Mouse (Mus musculus) c-Kit-positive CD71-positive TER-119-negative erythroid progenitor cells, embryonic 14.5 days (primary cell): ENCODE measurements around the gene Gm15737.

Experiments
- DNase-seq: peaks from one replicate; pipeline ENCODE4 v3.0.0-alpha.2; 2013; ENCODE audit warnings: low read depth

Gene Gm15737

DNA sequence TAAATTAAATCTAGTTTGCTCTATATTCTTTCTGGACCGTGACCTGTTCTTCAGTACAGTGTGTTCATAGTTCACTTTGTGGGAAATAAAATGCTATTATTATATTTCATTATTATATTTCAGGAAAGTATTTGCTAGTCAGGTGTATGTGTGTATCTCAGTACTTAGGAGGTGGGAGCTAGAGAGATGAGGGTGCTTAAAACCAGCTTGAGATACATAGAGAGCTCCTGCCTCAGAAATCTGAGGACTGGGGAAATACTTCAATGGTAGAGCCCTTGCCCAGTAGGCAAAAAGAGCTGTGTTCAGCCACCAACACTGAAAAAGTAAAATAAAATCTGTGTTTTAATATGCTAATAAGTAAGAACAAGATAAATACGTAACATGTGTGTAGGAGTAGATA is 6.2 kb downstream of the Gm15737 start:
- DNase-seq, result no peak

DNA sequence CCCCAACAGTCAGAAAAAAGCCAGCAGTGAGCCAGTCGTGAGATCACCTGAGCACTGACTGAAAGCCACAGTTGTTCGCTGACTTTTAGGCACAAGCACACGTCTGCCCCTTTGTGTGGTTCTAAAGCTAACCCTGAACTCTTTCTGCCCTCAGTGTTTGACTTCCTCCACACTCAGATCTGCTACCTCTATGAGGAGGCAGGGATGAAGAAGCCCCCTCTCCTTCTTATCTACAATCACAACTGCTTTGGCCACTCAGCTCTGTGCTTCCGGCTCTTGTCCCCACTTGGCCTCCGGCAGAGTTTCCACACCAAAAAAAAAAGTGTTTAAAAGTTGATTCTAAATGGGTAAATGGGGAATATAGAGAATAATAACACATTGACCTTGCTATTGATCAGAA is 7.0 kb downstream of the Gm15737 start:
- DNase-seq, result no peak

DNA sequence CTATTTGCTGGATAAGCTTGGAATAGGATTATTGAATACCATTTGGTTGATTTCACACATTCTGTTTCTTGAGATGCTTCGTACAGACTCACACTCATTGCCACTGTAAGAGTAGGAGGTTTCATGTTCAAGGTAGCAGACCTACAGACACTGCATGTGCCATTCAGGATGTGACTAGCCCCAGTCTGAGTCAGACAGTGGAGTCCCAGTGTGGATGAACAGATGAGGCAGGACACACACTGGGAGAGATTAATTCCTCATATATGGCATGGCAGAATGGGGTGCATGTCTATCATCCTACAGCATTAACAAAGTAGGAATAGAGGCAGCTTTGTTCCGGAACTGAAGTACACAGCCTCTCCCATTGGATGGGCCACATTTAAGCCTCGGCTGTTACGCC is 8.1 kb downstream of the Gm15737 start:
- DNase-seq, result no peak

DNA sequence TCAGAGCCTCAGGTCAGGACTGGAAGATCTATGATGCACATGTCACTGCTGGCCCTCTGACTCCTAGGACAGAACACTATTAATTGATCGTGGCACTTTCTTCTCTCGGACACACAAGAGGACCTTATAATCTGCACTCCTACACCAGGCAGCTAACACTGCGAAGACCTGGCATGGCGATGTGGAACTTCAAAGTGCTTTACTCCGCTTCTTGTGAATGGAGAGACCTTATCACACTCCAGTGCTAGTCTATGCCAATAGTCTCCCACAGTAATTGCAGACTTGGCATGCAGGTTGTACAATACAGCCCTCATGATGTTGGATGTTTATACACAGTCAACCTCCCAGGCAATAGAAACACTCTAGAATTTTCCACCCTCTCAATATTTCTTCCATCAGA is 9.6 kb downstream of the Gm15737 start:
- DNase-seq, result no peak

DNA sequence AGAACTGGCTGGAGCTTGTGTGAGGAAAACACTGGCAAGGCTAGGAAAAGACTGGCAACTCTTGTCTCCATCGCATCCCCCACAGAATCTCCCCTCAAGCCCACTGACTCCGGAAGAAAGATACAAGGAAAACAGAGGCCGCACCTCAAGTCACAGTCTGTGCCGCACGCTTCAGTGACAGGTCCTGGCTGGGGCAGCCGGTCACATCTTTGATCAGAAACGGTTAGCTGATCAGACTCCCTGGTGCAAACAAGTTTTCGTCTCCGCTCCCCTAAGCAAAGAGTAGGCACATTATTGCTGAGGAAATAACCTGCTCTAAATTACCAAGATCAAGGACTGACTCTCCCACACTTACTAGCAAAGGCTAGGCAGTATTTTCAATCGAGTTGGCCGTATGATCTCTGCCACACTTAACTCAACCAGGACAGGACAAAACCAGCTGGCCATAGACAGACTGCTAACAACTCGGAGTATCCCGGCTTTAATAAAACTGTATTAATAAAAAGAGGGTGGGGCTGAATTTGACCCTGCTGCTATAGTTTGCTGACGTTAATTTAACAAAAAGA is 10.6 kb downstream of the Gm15737 start:
- no peak for DNase-seq

DNA sequence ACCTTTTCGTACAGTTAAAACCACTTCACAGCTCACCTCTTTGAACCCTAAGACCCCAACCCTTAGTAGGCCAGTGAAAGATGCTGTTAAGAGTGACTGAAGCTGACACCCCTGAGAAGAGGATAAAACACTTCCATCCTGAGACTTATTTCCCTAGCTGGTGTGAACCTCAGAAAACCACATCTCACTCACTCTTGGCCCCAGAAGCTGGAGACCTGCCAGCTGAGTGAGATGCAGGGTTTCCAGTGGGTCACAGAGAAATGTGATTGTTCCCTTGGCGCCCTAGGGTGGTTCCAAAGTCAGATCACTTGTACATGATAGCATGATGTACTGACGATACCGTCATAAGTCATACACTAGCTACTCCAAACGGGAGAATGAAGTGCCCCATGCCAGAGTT is 13.3 kb downstream of the Gm15737 start:
- DNase-seq, result no peak

DNA sequence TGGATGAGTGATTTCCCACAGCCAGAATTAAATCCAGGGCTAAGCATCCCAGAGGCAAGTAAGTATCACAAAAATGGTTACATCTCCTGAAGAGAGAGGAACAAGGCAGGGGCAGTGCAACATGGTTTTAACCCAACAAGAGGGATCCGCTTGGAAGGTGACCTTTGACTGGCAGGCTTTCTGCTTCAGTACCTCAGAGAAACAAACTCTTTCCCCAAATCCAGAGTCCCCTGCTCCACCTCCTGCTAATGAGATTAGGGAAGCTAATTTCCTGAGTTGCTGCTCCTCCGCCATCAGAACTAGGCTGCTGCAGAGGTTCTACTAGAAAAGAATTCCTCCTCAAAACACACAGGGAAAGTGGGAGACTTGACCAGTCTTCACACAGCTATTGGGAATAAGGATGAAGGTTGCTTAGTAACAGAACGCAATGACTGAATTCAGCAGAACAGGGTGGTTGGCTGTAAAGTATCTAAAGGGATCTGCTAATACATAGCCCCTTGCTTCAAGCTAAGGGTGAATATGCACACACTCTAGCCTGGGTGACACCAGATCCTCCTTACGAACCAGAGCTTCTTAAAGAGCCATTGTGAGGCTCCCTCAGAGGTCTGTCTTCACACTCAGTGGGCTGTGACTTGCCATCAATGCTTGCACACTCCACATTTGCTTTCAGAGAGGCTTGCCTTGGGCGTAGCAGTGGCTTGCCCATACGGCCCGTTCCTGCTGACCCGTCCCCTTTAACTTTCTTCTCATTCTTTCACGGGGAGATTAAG is 14.2 kb downstream of the Gm15737 start:
- no peak for DNase-seq

DNA sequence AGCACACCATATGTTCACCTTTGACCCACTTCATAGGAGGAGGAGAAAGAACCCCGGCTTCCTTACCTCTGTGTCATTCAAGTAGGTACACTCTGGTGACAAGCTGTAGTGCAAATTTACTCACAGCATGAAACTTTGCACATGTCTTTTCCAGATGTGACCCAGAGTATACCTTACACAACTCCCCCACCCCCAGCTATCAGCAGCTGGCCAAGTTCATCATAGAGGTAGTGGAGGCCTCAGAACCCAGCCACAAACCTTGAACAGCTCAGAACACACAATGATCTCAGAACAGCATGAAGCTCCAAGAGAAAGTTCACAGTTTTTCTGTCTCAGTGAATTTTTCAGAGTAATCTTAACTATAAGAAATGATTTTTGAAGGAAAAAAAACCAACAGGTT is 22.4 kb downstream of the Gm15737 start:
- DNase-seq, result no peak

DNA sequence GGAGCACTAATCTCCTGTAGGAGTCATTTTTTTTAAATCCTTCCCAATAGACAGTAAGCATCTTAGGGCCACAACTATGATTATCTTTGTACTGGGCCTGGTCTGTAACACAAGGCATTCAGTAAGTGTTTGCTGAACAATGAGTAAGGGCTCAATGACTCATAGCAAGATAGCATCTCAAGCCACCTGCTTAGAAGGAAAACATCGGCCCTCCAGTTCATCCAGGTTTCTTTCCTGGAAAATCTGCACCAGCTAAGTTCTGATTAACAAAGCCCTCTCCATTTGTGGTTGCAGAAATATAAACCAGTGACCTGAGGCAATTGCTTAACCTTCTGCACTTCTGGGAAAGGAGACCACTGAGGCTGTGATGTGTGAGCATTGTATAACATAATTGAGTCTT is 34.9 kb downstream of the Gm15737 start:
- no peak for DNase-seq

DNA sequence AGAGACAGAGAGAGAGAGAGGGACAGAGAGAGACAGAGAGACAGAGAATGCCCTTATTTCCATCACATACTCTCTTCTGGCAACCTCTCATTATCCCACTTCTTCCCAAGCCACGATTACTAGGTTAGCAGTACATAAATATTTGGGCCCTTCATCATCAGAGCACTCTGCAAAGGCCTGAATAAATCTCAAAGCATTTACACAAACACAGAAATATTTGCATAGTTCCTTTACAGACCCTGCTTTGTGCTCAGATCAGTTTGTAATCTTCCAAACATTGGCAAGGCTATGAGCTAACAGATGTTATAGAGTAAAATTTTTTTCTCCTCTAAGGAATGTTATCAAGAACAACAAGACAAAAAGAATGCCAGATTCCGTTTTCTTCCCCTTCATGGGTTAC is 35.3 kb downstream of the Gm15737 start:
- no peak for DNase-seq

DNA sequence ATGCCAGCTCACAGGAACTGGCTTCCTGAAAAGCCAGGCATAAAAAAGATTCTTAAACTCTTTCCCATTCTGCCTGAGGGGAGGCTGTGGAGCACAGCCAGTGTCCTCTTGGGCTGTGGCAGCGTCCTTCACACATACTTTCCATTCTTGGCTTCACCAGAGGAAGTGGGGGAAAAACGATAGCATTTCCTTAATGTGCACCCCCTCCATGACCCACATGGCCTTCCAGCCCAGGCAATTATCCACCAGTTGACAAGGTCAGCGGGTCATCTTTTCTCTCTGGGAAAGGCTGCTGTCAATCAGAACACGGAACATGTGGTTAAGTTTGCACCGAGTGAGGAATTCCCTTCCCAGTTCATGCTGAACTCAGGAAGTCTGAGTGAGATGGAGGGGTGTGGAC is 36.8 kb downstream of the Gm15737 start:
- no peak for DNase-seq

DNA sequence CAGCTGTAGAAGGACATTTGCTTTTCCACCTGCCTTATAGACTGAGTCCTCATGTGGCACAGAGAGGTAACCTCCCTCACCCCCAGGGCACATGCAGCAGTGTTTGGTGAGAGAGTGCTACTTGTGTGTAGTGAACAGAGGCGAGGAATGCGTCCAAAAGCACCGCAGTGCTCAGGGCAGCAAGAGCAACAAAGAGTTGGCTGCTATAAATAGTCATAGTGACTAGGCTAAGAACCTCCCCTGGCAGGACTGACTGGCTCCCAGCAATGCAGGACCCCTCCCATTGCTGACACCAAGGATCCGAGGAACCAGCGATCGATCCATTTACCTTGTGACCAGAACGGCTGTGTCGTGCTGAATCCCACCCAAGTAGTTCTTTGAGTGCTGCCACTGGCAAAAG is 40.2 kb downstream of the Gm15737 start:
- DNase-seq, result no peak

DNA sequence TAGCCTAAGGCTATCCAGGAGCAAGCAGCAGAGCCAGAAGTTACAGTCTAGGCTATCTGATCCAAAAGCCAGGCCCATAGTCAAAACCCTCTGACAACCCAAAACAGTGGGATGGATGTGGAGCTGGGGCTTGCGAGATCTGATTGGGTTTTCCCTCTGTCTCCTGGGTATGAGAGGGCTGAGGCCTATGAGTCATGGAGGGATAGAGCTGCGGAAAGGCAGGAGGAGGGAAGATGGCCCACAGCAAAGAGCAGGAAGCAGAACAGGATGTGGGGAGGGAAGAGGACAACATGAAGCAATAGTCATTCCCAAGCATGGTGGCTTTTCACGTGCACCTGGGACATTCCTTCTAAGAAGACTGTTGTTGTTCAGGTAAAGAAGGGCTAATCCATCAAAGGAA is 41.5 kb downstream of the Gm15737 start:
- no peak for DNase-seq

DNA sequence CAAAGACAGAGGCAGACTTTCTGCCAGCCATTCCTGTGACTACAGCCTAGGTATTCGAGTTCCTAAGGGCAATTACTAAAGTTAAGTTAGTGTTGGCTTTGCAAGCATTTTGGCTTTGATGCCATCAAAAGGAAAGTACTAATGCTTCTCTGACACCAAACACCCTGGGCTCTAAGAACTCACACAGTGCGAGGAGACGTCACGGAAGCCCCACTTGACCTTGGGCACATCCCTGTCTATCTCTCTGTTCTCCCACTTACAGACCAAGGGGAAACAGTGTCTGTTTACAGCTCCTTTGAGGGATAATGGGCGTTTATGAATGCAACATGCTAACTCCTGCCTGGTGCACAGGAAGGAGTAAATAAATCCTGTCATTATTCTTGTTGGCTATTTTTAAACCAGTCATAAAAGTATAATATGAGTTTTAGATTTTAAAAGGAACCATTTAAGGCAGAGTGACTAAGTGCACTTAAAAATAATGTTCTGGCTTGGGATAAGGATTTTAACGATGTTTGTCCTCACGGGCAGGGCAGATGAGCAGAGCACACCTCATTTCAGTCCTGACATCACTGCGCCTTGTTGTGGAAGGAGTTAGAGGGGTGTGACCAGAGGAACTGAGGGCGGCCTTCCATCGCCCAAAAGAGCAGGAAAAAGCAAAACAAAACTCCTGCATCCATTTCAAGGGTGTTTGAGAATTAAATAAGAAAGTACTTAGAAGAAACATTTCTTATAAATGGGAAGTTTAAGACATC is 52.0 kb downstream of the Gm15737 start:
- DNase-seq, result no peak

DNA sequence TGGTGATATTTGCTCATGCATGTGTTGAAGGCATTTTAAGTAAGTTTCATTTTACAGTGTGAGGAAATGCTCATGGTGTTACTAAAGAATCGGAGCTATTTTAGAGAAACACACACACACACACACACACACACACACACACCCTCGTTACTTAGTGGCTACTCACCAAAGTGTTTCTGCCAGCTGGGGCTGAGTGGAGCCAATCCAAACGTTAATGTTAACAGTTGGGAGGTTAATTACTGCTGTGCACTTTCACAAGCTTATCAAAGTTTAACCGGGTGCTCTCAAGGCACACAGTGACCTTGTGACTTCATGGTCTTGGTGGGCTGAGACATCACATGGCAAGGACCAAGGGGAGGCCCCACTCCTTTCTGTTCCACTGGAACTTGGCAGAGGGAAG is 52.7 kb downstream of the Gm15737 start:
- no peak for DNase-seq

DNA sequence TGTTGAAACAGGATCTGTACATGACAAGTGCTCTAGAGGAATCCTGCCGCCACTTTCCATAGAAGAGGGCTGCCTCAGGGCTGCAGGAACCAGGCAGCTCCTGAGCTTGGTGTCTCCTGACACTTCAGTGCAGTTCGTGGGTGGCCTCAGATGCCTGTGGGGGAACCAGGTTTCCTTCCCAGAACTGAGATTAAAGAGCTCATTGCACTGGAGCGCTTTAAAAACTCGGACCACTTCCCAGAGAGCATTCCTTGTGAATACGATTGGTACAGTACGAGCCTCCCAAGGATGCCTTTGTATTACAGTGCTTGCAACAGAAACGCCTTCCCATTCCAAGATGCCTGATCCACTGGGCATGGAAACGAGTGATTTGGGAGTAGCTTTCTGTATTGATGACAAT is 55.4 kb downstream of the Gm15737 start:
- no peak for DNase-seq

DNA sequence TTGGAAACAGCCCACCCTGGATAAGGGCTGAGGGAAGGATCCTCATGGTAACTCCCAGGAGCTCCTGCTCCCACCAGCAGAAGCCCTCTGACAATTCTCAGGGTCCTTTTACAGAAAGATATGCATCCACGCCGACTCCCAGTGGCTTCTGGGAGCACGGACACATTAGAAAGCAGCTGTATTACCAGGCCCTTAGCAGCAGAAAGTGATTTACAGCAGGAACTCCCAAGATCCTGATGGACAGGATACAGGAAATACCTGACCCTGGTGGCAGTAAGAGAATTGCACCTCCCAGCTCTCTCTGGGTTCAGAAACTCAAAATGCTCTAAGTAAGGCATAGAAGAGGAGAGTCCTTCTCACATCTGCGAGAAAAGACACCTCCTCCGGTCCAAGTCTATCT is 59.1 kb downstream of the Gm15737 start:
- DNase-seq, result no peak
